Comparison of ENCODE assay signal across 8 mouse cellular contexts in genomic region chr7:31130841-31131240, GRCm38 (mm10). TPM values are rescaled to one million over a fixed set of nuclear protein-coding genes. Genes with fewer than 3 reads are reported as not detected.
DNase-seq lines count a peak whose midpoint lies in the region; ATAC-seq and TF ChIP-seq lines count a peak whose summit lies in the region.

No protein-coding gene starts in this region.

- WGBS in liver, adult 2 months: 48% methylated on average over 4 of the region's 4 CpGs
- WGBS in liver, embryonic 12.5 days (ENCODE audit: insufficient replicate concordance): 30% methylated on average over 4 of the region's 4 CpGs
- WGBS in lung, adult 2 months: 27% methylated on average over 4 of the region's 4 CpGs
- 36% methylated on average over 4 of the region's 4 CpGs for whole genome bisulfite sequencing in stomach, postnatal 0 days

- TF ChIP-seq EP300 in stomach, postnatal 0 days (optimal IDR thresholded peaks at IDR 0.05): no peak

- intact Hi-C loops in heart, postnatal 10 days (cut with DNase I): loop anchor here (2.0 kb wide), 1 partner anchor 46 kb away; no protein-coding TSS in a partner anchor

- H3K9ac ChIP-seq in liver, adult 2 months (ENCODE audit: low read depth, low read length): no peak overlapping the region
- H3K9ac ChIP-seq in liver, embryonic 12.5 days: no peak overlapping the region
- no peak overlapping the region for H3K9ac ChIP-seq in stomach, postnatal 0 days (ENCODE audit: low read length)

- H3K4me1 ChIP-seq in liver, adult 2 months (ENCODE audit: control insufficient read depth, insufficient read depth, low read length): peaks cover 3% of the 10 kb centered on the region; the same call in 1 of the 2 replicates
- H3K4me1 ChIP-seq in liver, embryonic 12.5 days: peaks cover 11% of the 10 kb centered on the region; the same call in 1 of the 2 replicates
- H3K4me1 ChIP-seq in lung, adult 2 months (ENCODE audit: control insufficient read depth, insufficient read depth, low read length): no peaks in the 10 kb centered on the region
- H3K4me1 ChIP-seq in stomach, postnatal 0 days (replicated peaks; ENCODE audit: control insufficient read depth, insufficient read depth): no peaks in the 10 kb centered on the region

- ATAC-seq in liver, embryonic 12.5 days: no peak
- ATAC-seq in stomach, postnatal 0 days (ENCODE audit: low FRiP score, low TSS enrichment): peak; percentile 40; the same call in 1 of the 2 replicates

- no peak overlapping the region for H3K4me2 ChIP-seq in liver, embryonic 12.5 days
- no peak overlapping the region for H3K4me2 ChIP-seq in stomach, postnatal 0 days (replicated peaks; ENCODE audit: low read depth)

- H3K36me3 ChIP-seq in liver, adult 2 months (ENCODE audit: control insufficient read depth, insufficient read depth, low read length): peaks cover 18% of the 10 kb centered on the region; the same call in 1 of the 2 replicates
- H3K36me3 ChIP-seq in liver, embryonic 12.5 days: peaks cover 77% of the 10 kb centered on the region
- H3K36me3 ChIP-seq in stomach, postnatal 0 days (ENCODE audit: control insufficient read depth, insufficient read depth, low read length): peaks cover 30% of the 10 kb centered on the region

- TF ChIP-seq CTCF in liver, adult 2 months (IDR thresholded peaks at IDR 0.05; ENCODE audit: low read depth, low read length): peak; percentile 84
- TF ChIP-seq CTCF in brain, embryonic 14.5 days (IDR thresholded peaks at IDR 0.05; ENCODE audit: borderline replicate concordance, extremely low read depth, insufficient read depth, insufficient read length): peak; percentile 81; the same call in 1 of the 2 replicates
- TF ChIP-seq CTCF in lung, adult 2 months (IDR thresholded peaks at IDR 0.05; ENCODE audit: insufficient read depth, low read length): peak; percentile 76
- peak; percentile 89 for TF ChIP-seq CTCF in stomach, postnatal 0 days (IDR thresholded peaks at IDR 0.05; ENCODE audit: low read depth)

- no peak overlapping the region for H3K4me3 ChIP-seq in liver, adult 2 months (ENCODE audit: insufficient read depth, low read depth, low read length)
- no peak overlapping the region for H3K4me3 ChIP-seq in liver, embryonic 12.5 days
- no peak overlapping the region for H3K4me3 ChIP-seq in lung, adult 2 months (replicated peaks; ENCODE audit: extremely low read depth, low read depth, low read length)
- no peak overlapping the region for H3K4me3 ChIP-seq in stomach, postnatal 0 days (ENCODE audit: low read depth, low read length)

- peaks cover 6% of the 10 kb centered on the region for H3K27me3 ChIP-seq in liver, adult 2 months (ENCODE audit: control insufficient read depth, insufficient read depth, low read length)
- peaks cover 33% of the 10 kb centered on the region for H3K27me3 ChIP-seq in liver, embryonic 12.5 days (replicated peaks)
- no peaks in the 10 kb centered on the region for H3K27me3 ChIP-seq in stomach, postnatal 0 days (ENCODE audit: control insufficient read depth, insufficient read depth, low read length)

- H3K27ac ChIP-seq in liver, adult 2 months (replicated peaks; ENCODE audit: insufficient read depth, low read depth, low read length): no peak overlapping the region
- no peak overlapping the region for H3K27ac ChIP-seq in liver, embryonic 12.5 days
- H3K27ac ChIP-seq in stomach, postnatal 0 days (replicated peaks): no peak overlapping the region

- H3K9me3 ChIP-seq in liver, embryonic 12.5 days (replicated peaks): no peaks in the 10 kb centered on the region
- H3K9me3 ChIP-seq in stomach, postnatal 0 days (ENCODE audit: control insufficient read depth, low read length): no peaks in the 10 kb centered on the region

- DNase-seq in adrenal gland, postnatal 14 days: peak; percentile 76
- DNase-seq in adrenal gland, postnatal 25 days: no peak
- peak; percentile 48 for DNase-seq in liver, adult 2 months (ENCODE audit: extremely low read depth, low read depth, low spot score)
- peak; percentile 78 for DNase-seq in brain, embryonic 14.5 days (ENCODE audit: low read depth)
- DNase-seq in heart, postnatal 10 days: peak; percentile 62 to 75
- DNase-seq in lung, adult 2 months: no peak
- DNase-seq in stomach, postnatal 0 days (ENCODE audit: low spot score): peak; percentile 42

- H3K79me2 ChIP-seq in liver, adult 2 months (ENCODE audit: control insufficient read depth, insufficient read depth, low read length): no peaks in the 10 kb centered on the region

- TF ChIP-seq POLR2A in liver, adult 2 months (IDR thresholded peaks at IDR 0.05; ENCODE audit: extremely low read depth, insufficient read depth, low read length): no peak
- no peak for TF ChIP-seq POLR2A in brain, embryonic 14.5 days (IDR thresholded peaks at IDR 0.05; ENCODE audit: borderline replicate concordance, extremely low read depth, insufficient read depth, insufficient read length, poor library complexity, severe bottlenecking)
- no peak for TF ChIP-seq POLR2A in lung, adult 2 months (IDR thresholded peaks at IDR 0.05; ENCODE audit: borderline replicate concordance, extremely low read depth, low read depth, low read length)

RNA-seq across cellular contexts. Expression of gene Scn1b, which starts 4.0 kb away (rescaled TPM):
- total RNA-seq in adrenal gland, postnatal 14 days (2021): 8.6 and 11.8 TPM in 2 replicates
- 10.1 and 11.3 TPM in 2 replicates for total RNA-seq in adrenal gland, postnatal 25 days (2021)
- total RNA-seq in liver, adult 2 months (2014; rRNA removed): 2.4 and 3.5 TPM in 2 replicates
- polyA plus RNA-seq in liver, adult 2 months (2012; rRNA removed): 4.4 and 7.1 TPM in 2 replicates
- 0.97 and 1.2 TPM in 2 replicates for polyA plus RNA-seq in liver, embryonic 12.5 days (2016; fragmentation: Nextera tagmentation; extraction: Ambion mirVana)
- polyA plus RNA-seq in brain, embryonic 14.5 days (2012; rRNA removed): 11.2 and 12.9 TPM in 2 replicates
- total RNA-seq in heart, postnatal 10 days (2021): 10 to 100 TPM; 13.2 to 13.9 TPM
- polyA plus RNA-seq in lung, adult 2 months (2012; rRNA removed): 26.6 and 43.9 TPM in 2 replicates
- polyA plus RNA-seq in stomach, postnatal 0 days (2015; fragmentation: Nextera tagmentation; extraction: Ambion mirVana): 2.3 and 2.5 TPM in 2 replicates

RNA-seq across cellular contexts. Expression of gene Hpn, which starts 15.8 kb away (rescaled TPM):
- total RNA-seq in adrenal gland, postnatal 14 days (2021): 3.8 and 41.6 TPM in 2 replicates
- 1.4 and 4.5 TPM in 2 replicates for total RNA-seq in adrenal gland, postnatal 25 days (2021)
- 282 and 327 TPM in 2 replicates for total RNA-seq in liver, adult 2 months (2014; rRNA removed)
- 883 and 920 TPM in 2 replicates for polyA plus RNA-seq in liver, adult 2 months (2012; rRNA removed)
- polyA plus RNA-seq in liver, embryonic 12.5 days (2016; fragmentation: Nextera tagmentation; extraction: Ambion mirVana): 33.2 and 36.2 TPM in 2 replicates
- 0.62 and 1.00 TPM in 2 replicates for polyA plus RNA-seq in brain, embryonic 14.5 days (2012; rRNA removed)
- 1 to 10 TPM; 2.5 to 3.0 TPM for total RNA-seq in heart, postnatal 10 days (2021)
- polyA plus RNA-seq in lung, adult 2 months (2012; rRNA removed): 30.1 and 34.5 TPM in 2 replicates
- 17.9 and 21.7 TPM in 2 replicates for polyA plus RNA-seq in stomach, postnatal 0 days (2015; fragmentation: Nextera tagmentation; extraction: Ambion mirVana)

RNA-seq across cellular contexts. Expression of gene Gramd1a, which starts 24.9 kb away (rescaled TPM):
- total RNA-seq in adrenal gland, postnatal 14 days (2021): 45.9 and 72.5 TPM in 2 replicates
- 42.9 and 50.5 TPM in 2 replicates for total RNA-seq in adrenal gland, postnatal 25 days (2021)
- 5.1 and 6.6 TPM in 2 replicates for total RNA-seq in liver, adult 2 months (2014; rRNA removed)
- polyA plus RNA-seq in liver, adult 2 months (2012; rRNA removed): 17.0 and 33.0 TPM in 2 replicates
- 20.3 and 21.2 TPM in 2 replicates for polyA plus RNA-seq in liver, embryonic 12.5 days (2016; fragmentation: Nextera tagmentation; extraction: Ambion mirVana)
- 404 and 573 TPM in 2 replicates for polyA plus RNA-seq in brain, embryonic 14.5 days (2012; rRNA removed)
- 10 to 100 TPM; 25.6 to 31.4 TPM for total RNA-seq in heart, postnatal 10 days (2021)
- polyA plus RNA-seq in lung, adult 2 months (2012; rRNA removed): 103 and 113 TPM in 2 replicates
- 14.4 and 17.4 TPM in 2 replicates for polyA plus RNA-seq in stomach, postnatal 0 days (2015; fragmentation: Nextera tagmentation; extraction: Ambion mirVana)

RNA-seq across cellular contexts. Expression of gene Fxyd3, which starts 54.3 kb away (rescaled TPM):
- 2.9 and 5.6 TPM in 2 replicates for total RNA-seq in adrenal gland, postnatal 14 days (2021)
- 0.73 and 1.9 TPM in 2 replicates for total RNA-seq in adrenal gland, postnatal 25 days (2021)
- total RNA-seq in liver, adult 2 months (2014; rRNA removed): 0.27 and 0.46 TPM in 2 replicates
- 0.50 and 0.83 TPM in 2 replicates for polyA plus RNA-seq in liver, adult 2 months (2012; rRNA removed)
- 0.67 and 0.86 TPM in 2 replicates for polyA plus RNA-seq in liver, embryonic 12.5 days (2016; fragmentation: Nextera tagmentation; extraction: Ambion mirVana)
- 1.9 TPM in 2 replicates for polyA plus RNA-seq in brain, embryonic 14.5 days (2012; rRNA removed)
- total RNA-seq in heart, postnatal 10 days (2021): 1 to 10 TPM; 2.8 to 5.1 TPM
- polyA plus RNA-seq in lung, adult 2 months (2012; rRNA removed): 16.4 and 43.2 TPM in 2 replicates
- polyA plus RNA-seq in stomach, postnatal 0 days (2015; fragmentation: Nextera tagmentation; extraction: Ambion mirVana): 1,122 and 1,152 TPM in 2 replicates

Comparison
In these comparisons a context has a peak if more than half of its experiments do, and no peak if none do; other contexts are left out.
1. DNase-seq: peak in adrenal gland, postnatal 14 days (single experiment), liver, adult 2 months (single experiment), brain, embryonic 14.5 days (single experiment), heart, postnatal 10 days (2 of 2) and stomach, postnatal 0 days (single experiment); none in adrenal gland, postnatal 25 days (single experiment) and lung, adult 2 months (single experiment).
2. RNA of gene Hpn, which starts 15.8 kb away (polyA plus RNA-seq): 883 to 920 TPM in liver, adult 2 months; 33.2 to 36.2 TPM in liver, embryonic 12.5 days, 30.1 to 34.5 TPM in lung, adult 2 months, 17.9 to 21.7 TPM in stomach, postnatal 0 days and 0.62 to 1.00 TPM in brain, embryonic 14.5 days; every median in the first group is over 10 times any median in the second.
3. Peak in every context shown above with its lines, with median percentiles within 50 percentile points of each other: CTCF ChIP-seq.